Mouse (Mus musculus) c-Kit-positive CD71-positive TER-119-negative erythroid progenitor cells, embryonic 14.5 days (primary cell): Measurements from ENCODE around the gene Jchain.

ENCODE experiments used
- DNase-seq: peaks from one replicate; pipeline ENCODE4 v3.0.0-alpha.2; 2013; ENCODE audit warnings: low read depth

The Jchain gene

DNA sequence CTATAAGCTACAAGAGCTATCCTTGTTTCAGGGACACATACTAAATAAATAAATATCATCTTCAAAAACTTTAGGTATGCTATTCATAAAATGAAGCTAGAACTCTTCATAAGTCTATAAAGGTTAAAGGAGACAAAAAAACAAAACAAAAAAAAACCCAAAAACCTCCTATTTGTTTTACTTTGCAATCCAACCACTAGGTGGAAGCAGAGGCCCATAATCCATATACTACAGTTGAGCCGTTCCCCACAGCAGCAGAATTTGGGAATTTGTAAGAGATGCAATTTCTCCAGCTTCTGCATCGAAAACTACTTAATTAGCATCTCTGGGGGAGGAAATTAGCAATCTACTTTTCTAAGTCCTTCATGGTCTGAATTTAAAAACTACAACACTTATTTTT is 8.5 kb downstream of the Jchain start:
- peak; percentile 31 for DNase-seq

DNA sequence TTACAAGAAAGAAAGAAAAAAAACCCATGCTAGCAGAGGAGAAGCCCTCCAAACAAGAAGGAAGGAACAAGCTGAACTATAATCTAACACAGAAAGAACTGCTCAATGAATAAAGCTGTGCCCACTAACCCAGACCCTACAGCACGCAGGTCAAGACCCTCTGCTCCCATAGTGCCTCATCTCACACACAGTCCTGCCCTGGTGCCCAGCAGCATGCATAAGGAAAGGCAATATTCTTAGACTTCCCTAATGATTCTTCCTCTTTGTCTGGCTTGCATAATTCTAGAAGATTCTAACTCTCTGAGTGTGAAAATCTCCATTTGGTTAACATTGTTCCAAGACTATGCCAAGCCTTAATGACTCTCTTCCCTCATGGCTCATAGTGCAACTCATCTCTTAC is 18.7 kb downstream of the Jchain start:
- no peak for DNase-seq

DNA sequence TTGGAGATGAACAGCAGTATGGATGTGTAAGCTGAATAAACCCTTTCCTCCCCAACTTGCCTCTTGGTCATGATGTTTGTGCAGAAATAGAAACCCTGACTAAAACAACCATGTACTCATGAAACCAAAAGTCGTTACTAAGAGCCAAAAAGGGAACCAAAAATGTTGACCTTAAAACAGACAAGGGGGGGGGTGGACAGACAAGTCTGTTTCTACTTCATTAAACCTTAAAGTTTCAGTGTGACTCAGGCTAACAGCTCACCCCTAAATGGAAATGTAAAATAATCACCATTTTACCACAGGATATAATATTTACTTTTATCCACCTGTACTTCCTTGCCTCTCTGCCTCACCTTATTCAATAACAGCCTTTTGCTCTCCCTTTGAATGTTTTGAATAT is 19.1 kb downstream of the Jchain start:
- DNase-seq: no peak

DNA sequence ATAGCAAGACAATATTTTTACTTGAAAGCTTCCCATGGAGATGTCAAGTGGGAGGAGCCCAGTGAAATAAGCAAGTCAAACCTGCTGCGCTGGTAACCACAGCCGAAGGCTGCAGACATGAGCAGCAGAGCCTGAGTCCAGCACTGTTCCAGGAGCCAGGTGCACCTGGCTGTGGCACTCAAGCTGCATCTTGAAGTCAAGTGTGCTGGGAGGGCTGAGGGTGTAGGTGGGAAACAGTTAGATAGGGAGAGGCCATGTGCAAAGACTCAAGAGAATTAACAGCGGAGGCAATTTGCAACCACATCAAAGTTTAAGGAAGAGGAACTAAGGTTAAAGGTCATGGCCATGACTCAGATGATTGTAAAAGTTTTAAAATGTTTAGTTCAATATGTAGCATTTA is 27.9 kb downstream of the Jchain start:
- DNase-seq: no peak

DNA sequence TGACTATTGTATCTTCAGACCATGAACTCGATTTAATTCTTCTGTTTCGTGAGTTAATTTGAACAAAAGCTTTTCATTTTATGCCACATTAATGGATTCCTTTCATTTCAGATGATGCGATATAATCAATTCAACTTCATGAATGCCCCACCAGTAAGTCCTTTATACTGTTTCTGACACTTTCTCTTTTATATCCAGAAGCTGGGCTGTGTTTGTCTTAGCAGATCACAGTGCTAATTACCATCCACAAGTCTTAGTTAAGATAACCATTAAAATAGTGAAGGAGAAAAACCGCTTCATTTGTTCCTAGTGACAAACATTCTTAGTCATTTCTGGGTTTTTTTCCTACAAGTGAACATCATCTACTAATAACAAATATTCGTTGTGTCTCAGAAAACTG is 36.6 kb downstream of the Jchain start:
- no peak for DNase-seq

DNA sequence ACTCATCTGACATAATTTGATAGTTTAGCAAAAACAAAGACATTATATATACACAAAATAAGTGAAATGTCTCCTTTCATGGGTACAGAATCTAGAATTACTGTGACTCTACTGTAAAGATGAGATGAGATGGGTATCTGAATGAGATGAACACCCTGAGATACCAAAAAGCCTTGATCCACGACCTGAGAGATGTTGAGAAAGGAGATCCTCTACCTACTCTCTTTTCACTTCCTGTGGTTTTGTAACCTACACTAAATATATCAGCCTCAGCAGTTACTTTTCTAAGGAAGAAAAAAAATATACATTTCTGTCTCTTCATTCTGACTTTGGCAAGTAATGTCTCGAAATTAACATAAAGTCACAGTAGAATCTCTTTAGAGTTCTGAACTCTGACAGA is 38.7 kb downstream of the Jchain start:
- no peak for DNase-seq

DNA sequence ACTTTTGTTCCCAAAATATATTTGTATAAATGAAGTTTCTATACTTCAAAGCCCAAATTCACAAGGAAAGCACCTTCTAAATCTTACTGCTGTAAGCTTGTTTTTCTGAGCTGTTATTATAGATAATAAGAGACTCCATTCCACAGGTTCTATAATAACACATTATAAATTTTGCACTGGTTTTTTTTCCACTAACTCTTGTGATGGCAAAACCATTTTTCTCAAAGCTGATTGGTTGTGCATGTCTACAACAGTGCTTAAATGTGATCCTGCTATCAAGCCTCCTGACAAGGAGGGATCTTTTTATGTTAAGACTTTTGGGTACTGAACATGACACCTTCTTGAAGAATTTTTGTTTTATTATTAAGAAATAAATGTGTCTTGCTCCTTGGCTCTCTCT is 40.0 kb downstream of the Jchain start, which contains the start of gene Enam:
Enam (plus strand) TSS at position 301 of the 400 bp plus-strand sequence.
- DNase-seq: no peak
